Mouse (Mus musculus) intestine, postnatal 0 days (tissue): ENCODE results near the gene Cops7a. TPM values are rescaled to one million over a fixed set of nuclear protein-coding genes. Genes with fewer than 3 reads are reported as not detected.

Experiments used
- ATAC-seq: fragments of 200-750 bp; cut with Nextera tagmentation; 2 replicates; pipeline ENCODE4 v1.8.0; 2017; ENCODE audit warnings: mild to moderate bottlenecking, moderate TSS enrichment, moderate library complexity
- H3K27ac ChIP-seq: fragments of 300-500 bp; sonication (generic); 2 replicates; pipeline ENCODE4 v1.5.1; 2014; ENCODE audit warnings: mild to moderate bottlenecking, low read depth, low read length, moderate library complexity
- H3K27me3 ChIP-seq: fragments of 300-500 bp; sonication (generic); replicated peaks from 2 replicates; pipeline ENCODE4 v1.6.1; 2014; ENCODE audit warnings: low read length, mixed read lengths; ENCODE audit not compliant: control insufficient read depth, insufficient read depth
- H3K36me3 ChIP-seq: fragments of 300-500 bp; sonication (generic); 2 replicates; pipeline ENCODE4 v1.6.1; 2014; ENCODE audit warnings: mild to moderate bottlenecking, moderate library complexity; ENCODE audit not compliant: control insufficient read depth, insufficient read depth
- H3K4me1 ChIP-seq: fragments of 300-500 bp; sonication (generic); replicated peaks from 2 replicates; pipeline ENCODE4 v1.6.1; 2014; ENCODE audit warnings: antibody characterized with exemption, low read length, mixed read lengths; ENCODE audit not compliant: control insufficient read depth, insufficient read depth
- H3K4me2 ChIP-seq: fragments of 300-500 bp; sonication (generic); replicated peaks from 2 replicates; pipeline ENCODE4 v1.6.1; 2014; ENCODE audit warnings: low read depth, mild to moderate bottlenecking, moderate library complexity
- H3K4me3 ChIP-seq: fragments of 300-500 bp; sonication (generic); 2 replicates; pipeline ENCODE4 v1.5.1; 2014; ENCODE audit warnings: low read depth, low read length
- H3K9ac ChIP-seq: fragments of 300-500 bp; sonication (generic); 2 replicates; pipeline ENCODE4 v1.6.1; 2014; ENCODE audit warnings: mild to moderate bottlenecking, low read depth, low read length
- H3K9me3 ChIP-seq: fragments of 300-500 bp; sonication (generic); 2 replicates; pipeline ENCODE4 v1.6.1; 2016; ENCODE audit warnings: mixed run types; ENCODE audit not compliant: control insufficient read depth
- CTCF ChIP-seq: sonication (generic); IDR thresholded peaks from 2 replicates; pipeline ENCODE4 v1.5.1; 2016; ENCODE audit warnings: low read depth, mild to moderate bottlenecking, control low read depth, antibody characterized with exemption, moderate library complexity
- WGBS: fragments of 180-500 bp; shearing (Covaris S2); extraction: QIAGEN DNeasy Blood & Tissue Kit; methylation state at CpG from one replicate; pipeline ENCODE4 v1.1.7; 2014; 5-methylcytosine and 5-hydroxymethylcytosine counted together
- polyA plus RNA-seq: library from polyadenylated mRNA; unstranded; fragments of >200 nt; fragmentation: Nextera tagmentation; extraction: Ambion mirVana; gene quantifications from 2 replicates; pipeline ENCODE4 v1.2.1, GENCODE M21; 2015

Cops7a gene
- polyA plus RNA-seq, 1 experiment from 2014 or later: 110 TPM

DNA sequence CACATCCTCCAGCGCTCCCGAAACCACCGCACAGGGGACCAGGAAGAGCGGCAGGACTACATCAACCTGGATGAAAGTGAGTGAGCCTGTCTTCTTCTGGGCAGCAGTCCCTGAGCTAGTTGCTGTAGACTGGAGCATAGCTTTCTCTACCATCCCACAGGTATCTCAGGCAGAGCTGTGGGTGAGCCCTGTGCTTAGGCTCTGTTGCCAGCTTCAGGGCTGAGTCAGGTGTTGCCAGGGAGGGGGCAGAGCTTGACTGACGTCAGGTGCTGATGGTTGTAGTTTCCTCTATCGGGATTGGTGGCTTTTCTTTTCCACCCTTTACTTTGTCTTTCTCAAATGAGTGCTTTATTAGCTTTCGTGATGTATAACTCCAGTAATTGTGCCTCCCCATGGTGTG, 30.7 kb downstream of the Cops7a start:
- peaks cover 57% of the 10 kb centered on the region for H3K36me3 ChIP-seq
- ATAC-seq: no peak
- WGBS: 90% methylated on average over 7 of the region's 7 CpGs

GRCm38 (mm10) chr6:124933127-124933526, 32.2 kb downstream of the Cops7a start:
- WGBS: 87% methylated on average over 3 of the region's 3 CpGs

More for the DNA sequence above, 30.7 kb downstream of the Cops7a start:
- Histone ChIP-seq H3K9me3 (no peaks in the 10 kb centered on the region), H3K27me3 (no peaks in the 10 kb centered on the region), H3K4me2 (0 out of 2 replicates have a peak overlapping the region, but pooled peaks have one; percentile 1), H3K27ac (no peak overlapping the region), H3K9ac (no peak overlapping the region), H3K4me1 (peaks cover 6% of the 10 kb centered on the region; the same call in 1 of the 2 replicates), H3K4me3 (no peak overlapping the region)
- no peak for TF ChIP-seq CTCF

DNA sequence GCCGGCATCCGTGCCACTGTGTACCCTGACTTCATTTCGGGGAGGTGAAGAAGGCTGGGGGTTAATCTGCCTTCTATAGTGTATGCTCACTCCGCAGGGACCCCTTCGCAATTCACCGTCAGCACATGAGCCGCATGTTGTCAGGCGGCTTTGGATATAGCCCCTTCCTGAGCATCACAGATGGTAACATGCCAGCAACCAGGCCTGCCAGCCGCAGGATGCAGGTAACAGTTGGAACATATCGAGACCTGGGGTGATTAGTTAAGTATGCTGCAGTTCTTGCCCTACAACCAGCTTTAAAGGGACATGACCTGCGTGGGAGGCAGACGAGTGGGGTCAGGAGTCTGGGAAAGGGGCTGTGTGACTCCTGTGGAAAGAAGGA, 33.0 kb downstream of the Cops7a start:
- Histone ChIP-seq H3K27me3 (no peaks in the 10 kb centered on the region), H3K4me1 (peaks cover 6% of the 10 kb centered on the region; the same call in 1 of the 2 replicates), H3K4me2 (peak overlapping the region; percentile 82), H3K4me3 (peak overlapping the region; percentile 85), H3K27ac (peak overlapping the region; percentile 95), H3K9ac (peak overlapping the region; percentile 87), H3K36me3 (peaks cover 37% of the 10 kb centered on the region), H3K9me3 (no peaks in the 10 kb centered on the region)
- ATAC-seq: no peak
- 44% methylated on average over 12 of the region's 12 CpGs for WGBS
- no peak for TF ChIP-seq CTCF

More at GRCm38 (mm10) chr6:124933127-124933526, 32.2 kb downstream of the Cops7a start:
- no peaks in the 10 kb centered on the region for H3K9me3 ChIP-seq
- H3K27ac ChIP-seq: no peak overlapping the region
- peak; percentile 32 for TF ChIP-seq CTCF
- H3K36me3 ChIP-seq: peaks cover 45% of the 10 kb centered on the region
- no peak for ATAC-seq
- no peak overlapping the region for H3K4me3 ChIP-seq
- H3K27me3 ChIP-seq: no peaks in the 10 kb centered on the region
- no peak overlapping the region for H3K9ac ChIP-seq
- peaks cover 6% of the 10 kb centered on the region; the same call in 1 of the 2 replicates for H3K4me1 ChIP-seq
- peak overlapping the region; percentile 82; the same call in 1 of the 2 replicates for H3K4me2 ChIP-seq

GRCm38 (mm10) chr6:124931525-124932313, 33.6 kb downstream of the Cops7a start:
- Histone ChIP-seq H3K4me1 (peaks cover 6% of the 10 kb centered on the region; the same call in 1 of the 2 replicates), H3K36me3 (peaks cover 35% of the 10 kb centered on the region), H3K27ac (peak overlapping the region; percentile 95), H3K9ac (peak overlapping the region; percentile 87), H3K4me2 (peak overlapping the region; percentile 82), H3K4me3 (peak overlapping the region; percentile 85), H3K9me3 (no peaks in the 10 kb centered on the region), H3K27me3 (no peaks in the 10 kb centered on the region)
- peak; percentile 70 for TF ChIP-seq CTCF
- 1% methylated on average over 48 of the region's 48 CpGs for WGBS
- ATAC-seq: no peak; the same call in 1 of the 2 replicates

DNA sequence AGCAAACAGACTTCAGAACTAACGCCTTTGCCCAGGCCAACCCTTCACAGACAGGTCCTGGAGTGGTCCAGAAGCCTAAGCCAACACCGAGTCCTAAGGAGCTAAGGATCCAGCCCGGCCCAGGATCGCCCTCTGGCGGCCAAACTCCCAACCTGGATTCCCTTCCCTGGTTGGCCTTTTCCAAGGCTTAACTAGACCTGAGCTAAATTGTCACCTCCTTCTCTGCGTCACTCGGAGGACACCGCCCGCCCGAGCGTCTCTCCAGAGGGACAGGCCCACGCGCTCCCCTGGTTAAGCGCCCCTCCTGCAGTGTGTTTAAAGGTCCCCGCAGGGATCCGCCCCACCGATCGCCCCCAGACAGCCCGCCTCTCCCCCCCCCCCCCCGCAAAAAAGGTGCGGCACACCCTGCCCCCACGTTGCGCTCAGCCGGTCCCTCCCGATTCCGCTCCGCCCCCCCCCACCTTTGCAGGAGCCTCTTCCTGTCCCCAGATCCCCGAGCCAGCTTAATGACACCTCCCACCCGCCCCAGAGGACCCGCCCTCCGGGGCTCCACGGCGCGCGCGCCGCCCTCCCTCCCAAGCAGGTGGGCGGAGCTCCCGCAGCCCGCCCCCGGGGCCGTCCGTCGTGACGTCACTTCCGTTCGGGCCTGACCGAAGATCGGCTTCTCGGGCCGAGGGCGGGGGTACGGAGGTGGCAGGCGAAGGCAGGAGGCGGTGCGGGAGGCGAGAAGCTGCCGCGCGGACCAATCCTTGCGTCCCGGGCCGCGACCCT, 34.4 kb downstream of the Cops7a start, which contains the start of gene Mlf2:
TSS of gene Mlf2 (plus strand) at position 633 of the 771 bp plus-strand sequence.
- Histone ChIP-seq H3K4me1 (peaks cover 9% of the 10 kb centered on the region; the same call in 1 of the 2 replicates), H3K4me2 (peak within 1 kb of the TSS; percentile 82), H3K9me3 (no peaks in the 10 kb centered on the region), H3K36me3 (peaks cover 28% of the 10 kb centered on the region), H3K9ac (peak within 1 kb of the TSS; percentile 87), H3K4me3 (peak within 1 kb of the TSS; percentile 85), H3K27me3 (no peaks in the 10 kb centered on the region), H3K27ac (peak within 1 kb of the TSS; percentile 95)
- peak; percentile 95 for ATAC-seq
- under 1% methylated on average over 61 of the region's 64 CpGs for WGBS
- peak; percentile 100 for TF ChIP-seq CTCF

GRCm38 (mm10) chr6:124930231-124930630, 35.1 kb downstream of the Cops7a start:
- WGBS: 32% methylated on average over 1 of the region's 1 CpGs
- Histone ChIP-seq H3K4me1 (peaks cover 11% of the 10 kb centered on the region; the same call in 1 of the 2 replicates), H3K9me3 (no peaks in the 10 kb centered on the region), H3K4me3 (peak overlapping the region; percentile 85), H3K36me3 (peaks cover 21% of the 10 kb centered on the region), H3K27me3 (no peaks in the 10 kb centered on the region), H3K9ac (no peak overlapping the region), H3K4me2 (peak overlapping the region; percentile 82; the same call in 1 of the 2 replicates), H3K27ac (peak overlapping the region; percentile 95; the same call in 1 of the 2 replicates)
- no peak for ATAC-seq
- no peak for TF ChIP-seq CTCF
